Mouse (Mus musculus) embryonic facial prominence, embryonic 11.5 days (tissue): Measurements from ENCODE around the gene Zfpm1. TPM values are rescaled to one million over a fixed set of nuclear protein-coding genes. Genes with fewer than 3 reads are reported as not detected.

ENCODE experiments used
- ATAC-seq: fragments of 200-750 bp; cut with Nextera tagmentation; replicated peaks from 2 replicates; pipeline ENCODE4 v1.8.0; 2017; ENCODE audit warnings: low read depth; ENCODE audit not compliant: insufficient number of reproducible peaks, low FRiP score, low TSS enrichment
- DNase-seq: peaks from one replicate; pipeline ENCODE4 v3.0.0-alpha.2; 2015; ENCODE audit warnings: low spot score
- H3K27ac ChIP-seq: fragments of 300-500 bp; sonication (generic); replicated peaks from 2 replicates; pipeline ENCODE4 v1.5.1; 2014; ENCODE audit warnings: mild to moderate bottlenecking, low read depth, low read length, control low read depth
- H3K27me3 ChIP-seq: fragments of 300-500 bp; sonication (generic); 2 replicates; pipeline ENCODE4 v1.6.1; 2014; ENCODE audit warnings: mild to moderate bottlenecking, low read length, moderate library complexity, mixed read lengths; ENCODE audit not compliant: control insufficient read depth, insufficient read depth
- H3K36me3 ChIP-seq: fragments of 300-500 bp; sonication (generic); replicated peaks from 2 replicates; pipeline ENCODE4 v1.6.1; 2014; ENCODE audit warnings: low read depth, mild to moderate bottlenecking, low read length, moderate library complexity, mixed read lengths; ENCODE audit not compliant: control insufficient read depth, insufficient read depth
- H3K4me1 ChIP-seq: fragments of 300-500 bp; sonication (generic); 2 replicates; pipeline ENCODE4 v1.6.1; 2014; ENCODE audit warnings: low read length, mixed read lengths; ENCODE audit not compliant: control insufficient read depth, insufficient read depth
- H3K4me2 ChIP-seq: fragments of 300-500 bp; sonication (generic); 2 replicates; pipeline ENCODE4 v1.6.1; 2014; ENCODE audit warnings: low read depth, mild to moderate bottlenecking, control low read depth, low read length, moderate library complexity
- H3K4me3 ChIP-seq: fragments of 300-500 bp; sonication (generic); 2 replicates; pipeline ENCODE4 v1.5.1; 2014; ENCODE audit warnings: low read depth, low read length, control low read depth
- H3K9ac ChIP-seq: fragments of 300-500 bp; sonication (generic); replicated peaks from 2 replicates; pipeline ENCODE4 v1.6.1; 2014; ENCODE audit warnings: mild to moderate bottlenecking, control low read depth, low read length
- H3K9me3 ChIP-seq: fragments of 300-500 bp; sonication (generic); replicated peaks from 2 replicates; pipeline ENCODE4 v1.6.1; 2016; ENCODE audit warnings: mild to moderate bottlenecking, low read length, inconsistent platforms, mixed read lengths; ENCODE audit not compliant: control insufficient read depth
- WGBS: fragments of 180-500 bp; shearing (Covaris S2); extraction: QIAGEN DNeasy Blood & Tissue Kit; methylation state at CpG from one replicate; pipeline ENCODE4 v1.1.7; 2014; 5-methylcytosine and 5-hydroxymethylcytosine counted together
- polyA plus RNA-seq: library from polyadenylated mRNA; unstranded; fragments of >200 nt; fragmentation: Nextera tagmentation; extraction: Ambion mirVana; gene quantifications from 2 replicates; pipeline ENCODE4 v1.2.1, GENCODE M21; 2014

The Zfpm1 gene
- polyA plus RNA-seq: 1.5 and 1.8 TPM in 2 replicates

DNA sequence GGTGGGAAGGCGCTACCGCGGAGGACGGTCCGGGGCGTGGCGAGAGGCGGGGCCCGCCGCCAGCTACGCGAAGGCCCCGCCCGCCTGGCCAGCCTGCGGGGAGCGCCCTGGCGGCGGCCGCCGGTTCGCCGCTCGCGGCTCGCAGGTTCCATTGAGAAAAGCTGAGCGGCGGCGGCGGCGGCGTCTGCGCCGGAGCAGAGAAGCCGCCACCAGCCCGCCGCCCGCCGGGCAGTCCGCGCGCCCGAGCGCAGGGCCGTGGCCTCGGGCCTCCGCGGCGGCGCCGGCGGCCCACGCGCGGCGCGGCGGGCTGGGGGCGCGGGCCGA, at the start of gene Zfpm1:
Gene Zfpm1, plus strand, starts transcription at position 107 of the 324 bp plus-strand sequence.
- Histone ChIP-seq H3K36me3 (no peaks in the 10 kb centered on the region), H3K4me3 (peak within 1 kb of the TSS; percentile 71), H3K27ac (peak within 1 kb of the TSS; percentile 15), H3K4me1 (peaks cover 16% of the 10 kb centered on the region), H3K4me2 (peak within 1 kb of the TSS; percentile 99), H3K27me3 (peaks cover 16% of the 10 kb centered on the region), H3K9me3 (no peaks in the 10 kb centered on the region), H3K9ac (peak within 1 kb of the TSS; percentile 68)
- ATAC-seq (no peak), DNase-seq (no peak)
- WGBS: 0% methylated on average over 45 of the region's 60 CpGs

DNA sequence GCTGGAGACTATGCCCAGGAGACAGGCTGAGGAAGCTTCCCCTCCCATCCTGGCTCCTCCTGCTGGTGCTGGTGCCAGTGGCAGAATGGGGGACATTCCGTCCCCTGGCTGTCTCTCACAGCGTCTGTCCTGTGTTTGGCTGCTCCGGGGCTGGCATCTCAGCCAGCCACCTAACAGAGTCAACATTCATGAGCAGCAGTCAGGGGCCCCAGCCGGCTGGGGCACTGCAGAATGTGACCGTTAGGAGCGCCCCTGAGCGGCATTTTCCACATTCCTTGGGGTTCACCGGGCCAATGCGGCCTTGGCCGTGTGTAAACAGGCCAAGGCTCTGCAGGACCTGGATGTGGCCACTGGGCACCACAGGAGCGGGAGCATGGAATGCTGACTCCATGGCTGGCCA, 47.9 kb upstream of the Zfpm1 start:
- Histone ChIP-seq H3K4me1 (peaks cover 2% of the 10 kb centered on the region; the same call in 1 of the 2 replicates), H3K4me3 (no peak overlapping the region), H3K27me3 (peaks cover 20% of the 10 kb centered on the region), H3K4me2 (no peak overlapping the region), H3K36me3 (no peaks in the 10 kb centered on the region), H3K9ac (no peak overlapping the region), H3K9me3 (no peaks in the 10 kb centered on the region), H3K27ac (no peak overlapping the region)
- DNase-seq (peak; percentile 63), ATAC-seq (no peak)
- WGBS: 26% methylated on average over 11 of the region's 11 CpGs

DNA sequence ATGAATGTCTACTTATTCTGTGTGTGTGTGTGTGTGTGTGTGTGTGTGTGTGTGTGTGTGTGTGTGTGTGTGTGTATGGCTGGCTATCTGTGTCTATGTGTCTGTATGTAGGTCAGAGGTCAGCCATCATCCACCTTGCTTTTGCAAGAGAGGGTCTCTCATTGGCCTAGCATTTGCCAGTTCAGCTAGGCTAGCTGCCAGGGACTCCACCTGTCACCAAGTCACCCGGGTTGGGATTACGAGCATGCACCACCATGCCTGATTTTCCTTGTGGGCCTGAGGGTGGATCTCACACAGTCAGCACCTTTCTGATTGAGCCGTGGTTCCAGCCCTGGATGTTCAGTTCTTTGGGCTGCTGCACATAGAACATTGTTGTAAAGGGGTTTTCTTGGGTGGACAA, 45.4 kb upstream of the Zfpm1 start:
- 86% methylated on average over 3 of the region's 3 CpGs for WGBS
- Histone ChIP-seq H3K4me1 (no peaks in the 10 kb centered on the region), H3K9me3 (no peaks in the 10 kb centered on the region), H3K9ac (no peak overlapping the region), H3K36me3 (no peaks in the 10 kb centered on the region), H3K27me3 (peaks cover 2% of the 10 kb centered on the region; the same call in 1 of the 2 replicates), H3K27ac (no peak overlapping the region), H3K4me2 (no peak overlapping the region), H3K4me3 (no peak overlapping the region)
- DNase-seq (no peak), ATAC-seq (no peak)

DNA sequence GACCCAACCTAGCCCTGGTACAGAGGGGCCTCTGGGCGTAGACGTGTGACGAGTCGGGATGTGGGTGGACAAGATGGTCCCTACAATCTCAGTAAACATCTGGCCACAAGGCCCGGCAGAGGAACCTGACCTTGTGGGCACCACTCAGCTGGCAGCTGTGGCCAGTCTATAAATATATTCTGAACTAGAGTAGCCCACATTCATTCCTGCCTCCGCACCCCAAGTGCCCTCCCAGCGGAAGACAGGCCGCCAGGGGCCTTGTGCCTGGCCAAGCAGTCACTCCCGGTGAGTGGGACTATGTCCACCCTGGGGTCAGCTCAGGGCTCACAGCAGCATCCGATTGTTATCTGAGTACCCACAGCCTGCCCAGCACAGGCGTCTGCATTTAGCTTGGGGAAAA, 43.7 kb upstream of the Zfpm1 start:
- WGBS: 77% methylated on average over 11 of the region's 11 CpGs
- no peak overlapping the region for H3K4me3 ChIP-seq
- no peaks in the 10 kb centered on the region for H3K27me3 ChIP-seq
- no peak for DNase-seq
- ATAC-seq: no peak
- H3K27ac ChIP-seq: no peak overlapping the region
- H3K9ac ChIP-seq: no peak overlapping the region
- no peak overlapping the region for H3K4me2 ChIP-seq
- H3K9me3 ChIP-seq: no peaks in the 10 kb centered on the region
- no peaks in the 10 kb centered on the region for H3K36me3 ChIP-seq
- no peaks in the 10 kb centered on the region for H3K4me1 ChIP-seq

DNA sequence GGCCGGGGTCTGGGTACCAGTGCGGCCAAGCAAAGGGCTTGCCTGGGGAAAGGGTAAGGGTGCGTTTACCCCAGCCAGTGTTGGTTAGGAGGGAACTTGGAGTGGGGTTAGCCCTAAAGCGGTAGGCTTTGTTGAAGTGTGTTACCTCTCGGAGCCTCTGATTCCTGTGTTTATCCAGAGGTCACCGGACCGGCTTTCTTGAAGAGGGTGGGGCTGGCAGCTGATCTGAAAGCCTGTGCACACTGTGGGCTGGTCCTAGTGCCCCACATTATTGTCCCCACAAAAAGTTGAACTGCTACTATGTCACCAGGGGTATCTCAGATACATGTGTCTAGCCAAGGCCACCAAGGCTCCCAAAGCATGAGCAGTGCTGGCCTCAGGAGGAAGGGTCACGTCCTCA, 43.2 kb upstream of the Zfpm1 start:
- ATAC-seq (no peak), DNase-seq (no peak)
- Histone ChIP-seq H3K4me1 (no peaks in the 10 kb centered on the region), H3K9me3 (no peaks in the 10 kb centered on the region), H3K36me3 (no peaks in the 10 kb centered on the region), H3K27me3 (no peaks in the 10 kb centered on the region), H3K4me3 (no peak overlapping the region), H3K27ac (no peak overlapping the region), H3K9ac (no peak overlapping the region), H3K4me2 (no peak overlapping the region)
- WGBS: 64% methylated on average over 8 of the region's 8 CpGs

DNA sequence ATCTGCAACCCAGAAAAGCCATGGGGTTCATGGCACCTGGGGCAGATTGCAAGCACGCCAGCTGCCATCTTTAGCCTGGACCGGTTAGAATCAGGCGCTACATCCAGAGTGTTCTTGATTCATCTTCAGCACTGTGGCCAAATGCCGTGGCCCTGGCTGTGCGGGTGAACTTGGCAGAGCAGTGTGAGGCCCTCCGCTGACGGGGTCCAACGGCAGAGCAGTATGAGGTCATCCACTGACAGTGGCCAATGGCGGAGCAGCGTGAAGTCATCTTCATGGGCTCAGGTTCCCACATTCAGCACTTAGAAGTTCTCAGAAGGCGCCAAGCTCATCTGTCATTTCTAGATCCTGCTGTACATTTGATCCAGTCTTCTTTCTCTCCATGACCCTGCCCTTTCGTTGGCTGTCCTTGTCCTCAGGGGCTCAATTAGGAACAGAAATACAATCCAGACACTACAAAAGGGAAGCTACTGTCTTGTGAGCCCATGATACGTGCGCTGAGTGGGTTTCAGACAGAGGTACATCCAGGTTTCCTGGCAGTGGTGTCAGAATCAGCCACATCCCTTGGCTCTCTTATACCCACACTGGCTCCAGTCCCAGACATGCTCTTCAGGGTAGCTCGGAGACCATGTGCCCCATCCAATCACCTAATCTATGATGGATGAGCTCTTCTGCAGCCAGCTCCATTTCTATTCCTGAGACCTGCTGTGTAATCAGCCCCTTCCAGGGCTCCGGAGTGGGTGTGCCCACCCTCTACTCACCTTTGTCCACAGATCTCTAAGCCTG, 41.5 kb upstream of the Zfpm1 start:
- no peak overlapping the region for H3K4me3 ChIP-seq
- DNase-seq: no peak
- 86% methylated on average over 16 of the region's 16 CpGs for WGBS
- H3K27me3 ChIP-seq: no peaks in the 10 kb centered on the region
- H3K9ac ChIP-seq: no peak overlapping the region
- no peak overlapping the region for H3K4me2 ChIP-seq
- no peaks in the 10 kb centered on the region for H3K9me3 ChIP-seq
- no peaks in the 10 kb centered on the region for H3K36me3 ChIP-seq
- H3K27ac ChIP-seq: no peak overlapping the region
- no peak for ATAC-seq
- no peaks in the 10 kb centered on the region for H3K4me1 ChIP-seq

DNA sequence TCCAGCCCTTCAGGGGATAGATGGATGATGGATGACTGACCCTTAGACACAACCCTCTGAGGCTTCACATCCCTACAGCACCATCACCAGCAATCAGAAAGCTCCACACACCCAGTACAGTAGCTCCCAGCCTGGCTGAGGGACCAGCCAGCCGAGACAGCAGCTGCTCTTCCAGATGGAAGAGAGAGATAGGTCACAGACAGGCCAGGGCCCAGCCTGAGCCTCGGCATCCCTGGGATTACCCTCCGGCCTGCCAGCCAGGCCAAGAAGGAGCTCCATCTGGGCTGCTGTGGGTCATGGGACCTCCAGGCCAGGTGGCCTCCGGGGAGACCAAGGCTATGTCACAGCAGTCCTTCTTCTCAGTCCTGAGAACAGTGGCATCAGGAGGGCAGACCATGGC, 38.6 kb upstream of the Zfpm1 start:
- WGBS: 73% methylated on average over 4 of the region's 4 CpGs
- DNase-seq (no peak), ATAC-seq (no peak)
- Histone ChIP-seq H3K36me3 (no peaks in the 10 kb centered on the region), H3K27ac (no peak overlapping the region), H3K9me3 (no peaks in the 10 kb centered on the region), H3K4me2 (no peak overlapping the region), H3K27me3 (no peaks in the 10 kb centered on the region), H3K4me1 (peaks cover 9% of the 10 kb centered on the region), H3K9ac (no peak overlapping the region), H3K4me3 (no peak overlapping the region)

DNA sequence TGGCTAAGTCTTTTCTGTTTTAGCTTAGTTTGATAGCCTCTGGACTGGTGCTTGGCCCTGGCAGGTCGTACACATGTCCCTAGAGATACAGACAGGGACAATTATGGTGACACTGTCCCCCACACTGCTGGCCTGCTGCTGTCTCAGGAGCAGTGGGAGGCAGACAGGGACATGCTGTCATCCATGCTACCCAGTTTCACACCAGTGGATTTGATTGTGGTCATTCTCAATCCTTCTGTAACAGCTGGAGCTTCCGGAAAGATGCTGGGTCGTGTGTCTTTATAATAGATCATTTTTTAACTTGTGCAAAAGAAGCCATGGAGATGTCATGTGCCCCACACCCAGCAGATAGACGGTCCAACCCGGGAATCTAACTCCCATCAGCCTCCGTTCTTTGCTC, 36.8 kb upstream of the Zfpm1 start:
- no peaks in the 10 kb centered on the region for H3K27me3 ChIP-seq
- no peaks in the 10 kb centered on the region for H3K36me3 ChIP-seq
- DNase-seq (no peak), ATAC-seq (no peak)
- H3K4me3 ChIP-seq: no peak overlapping the region
- no peak overlapping the region for H3K27ac ChIP-seq
- H3K4me1 ChIP-seq: peaks cover 9% of the 10 kb centered on the region
- no peaks in the 10 kb centered on the region for H3K9me3 ChIP-seq
- H3K4me2 ChIP-seq: no peak overlapping the region
- no peak overlapping the region for H3K9ac ChIP-seq
- WGBS: 83% methylated on average over 6 of the region's 6 CpGs
